Mouse (Mus musculus): ENCODE data around the gene Gm3072.
"Not testable (repeated sequence)": the region's sequence is repeated elsewhere in the genome, so short reads cannot be mapped to it uniquely, and the experiment has no call there.

Gm3072 gene

GRCm38 (mm10) chr14:41624512-41624911, at the start of gene Gm3072:
Gene Gm3072 (minus strand): TSS chr14:41624612.
- DNase-seq (ENCODE audit: low read depth), result not testable (repeated sequence)

- not testable (repeated sequence) for DNase-seq (ENCODE audit: low read depth)
Observed at GRCm38 (mm10) chr14:41648176-41648575, 23.8 kb upstream of the Gm3072 start.

- DNase-seq (ENCODE audit: low read depth), result not testable (repeated sequence)
Observed at GRCm38 (mm10) chr14:41646387-41646786, 22.0 kb upstream of the Gm3072 start, which contains the start of gene Gm3676. Gene Gm3676 (minus strand): TSS chr14:41646487.

- not testable (repeated sequence) for DNase-seq (ENCODE audit: low read depth)
Observed at GRCm38 (mm10) chr14:41630144-41630543, 5.7 kb upstream of the Gm3072 start.

- DNase-seq (ENCODE audit: low read depth), result not testable (repeated sequence)
Observed at GRCm38 (mm10) chr14:41622535-41622934, 1.9 kb downstream of the Gm3072 start.

- DNase-seq (ENCODE audit: low read depth), result not testable (repeated sequence)
Observed at GRCm38 (mm10) chr14:41610690-41611089, 13.7 kb downstream of the Gm3072 start.

- not testable (repeated sequence) for DNase-seq (ENCODE audit: low read depth)
Observed at GRCm38 (mm10) chr14:41600935-41601334, 23.5 kb downstream of the Gm3072 start.

GRCm38 (mm10) chr14:41586346-41586745, 38.1 kb downstream of the Gm3072 start:
- not testable (repeated sequence) for DNase-seq (ENCODE audit: low read depth)

- DNase-seq (ENCODE audit: low read depth), result not testable (repeated sequence)
Observed at GRCm38 (mm10) chr14:41572911-41573310, 51.5 kb downstream of the Gm3072 start, which contains the start of gene 1700049E17Rik2. Gene 1700049E17Rik2 (plus strand): TSS chr14:41573211.
